Mouse (Mus musculus) forebrain, embryonic 11.5 days (tissue): Measurements from ENCODE around the gene Iqcb1. TPM values are rescaled to one million over a fixed set of nuclear protein-coding genes. Genes with fewer than 3 reads are reported as not detected.

Source experiments
- ATAC-seq: fragments of 200-750 bp; cut with Nextera tagmentation; replicated peaks from 2 replicates; pipeline ENCODE4 v1.8.0; 2017; ENCODE audit warnings: moderate TSS enrichment; ENCODE audit not compliant: low FRiP score
- DNase-seq: peaks from one replicate; pipeline ENCODE4 v3.0.0-alpha.2; 2017; ENCODE audit warnings: low spot score
- H3K27ac ChIP-seq: fragments of 300-500 bp; sonication (generic); 2 replicates; pipeline ENCODE4 v1.5.1; 2014; ENCODE audit warnings: low read depth, low read length
- H3K27me3 ChIP-seq: fragments of 300-500 bp; sonication (generic); 2 replicates; pipeline ENCODE4 v1.6.1; 2014; ENCODE audit warnings: mild to moderate bottlenecking, low read length, mixed read lengths; ENCODE audit not compliant: control insufficient read depth, insufficient read depth
- H3K36me3 ChIP-seq: fragments of 300-500 bp; sonication (generic); 2 replicates; pipeline ENCODE4 v1.6.1; 2014; ENCODE audit warnings: mild to moderate bottlenecking, low read length, moderate library complexity, mixed read lengths; ENCODE audit not compliant: control insufficient read depth, insufficient read depth
- H3K4me1 ChIP-seq: fragments of 300-500 bp; sonication (generic); replicated peaks from 2 replicates; pipeline ENCODE4 v1.6.1; 2014; ENCODE audit warnings: low read length, mixed read lengths; ENCODE audit not compliant: control insufficient read depth, insufficient read depth
- H3K4me2 ChIP-seq: fragments of 300-500 bp; sonication (generic); 2 replicates; pipeline ENCODE4 v1.6.1; 2014; ENCODE audit warnings: low read depth, mild to moderate bottlenecking, low read length, moderate library complexity, mixed read lengths; ENCODE audit not compliant: severe bottlenecking
- H3K4me3 ChIP-seq: fragments of 300-500 bp; sonication (generic); 2 replicates; pipeline ENCODE4 v1.5.1; 2014; ENCODE audit warnings: low read depth, low read length
- H3K9ac ChIP-seq: fragments of 300-500 bp; sonication (generic); 2 replicates; pipeline ENCODE4 v1.6.1; 2014; ENCODE audit warnings: low read length
- H3K9me3 ChIP-seq: fragments of 300-500 bp; sonication (generic); 2 replicates; pipeline ENCODE4 v1.6.1; 2016; ENCODE audit warnings: low read length, mixed read lengths; ENCODE audit not compliant: control insufficient read depth
- WGBS: fragments of 180-500 bp; shearing (Covaris S2); extraction: QIAGEN DNeasy Blood & Tissue Kit; methylation state at CpG from one replicate; pipeline ENCODE4 v1.1.7; 2014; 5-methylcytosine and 5-hydroxymethylcytosine counted together
- polyA plus RNA-seq: library from polyadenylated mRNA; unstranded; fragments of >200 nt; fragmentation: Nextera tagmentation; extraction: Ambion mirVana; gene quantifications from 2 replicates; pipeline ENCODE4 v1.2.1, GENCODE M21; 2014

Gene Iqcb1
- polyA plus RNA-seq, 1 experiment from 2014 or later, result 72.7 TPM

DNA sequence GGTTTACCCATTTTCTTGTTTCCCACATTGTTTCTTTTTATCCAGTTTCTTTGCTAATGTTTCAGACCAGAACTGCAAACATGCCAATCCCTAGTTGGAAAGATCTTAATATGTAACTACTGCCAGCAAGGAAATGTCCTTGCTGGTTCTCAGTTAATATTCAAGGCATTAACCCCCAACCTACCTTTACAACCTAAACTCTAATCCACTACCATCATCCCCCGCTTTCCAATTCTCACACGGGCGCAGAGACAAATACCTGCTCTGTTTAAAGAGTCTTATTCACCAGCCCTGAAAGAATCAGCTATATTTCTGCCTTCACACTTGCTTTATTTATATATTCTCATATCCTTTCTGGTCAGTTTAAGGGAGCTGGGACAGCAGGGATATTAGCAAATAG is 19.6 kb upstream of the Iqcb1 start:
- Histone ChIP-seq H3K9ac (no peak overlapping the region), H3K27ac (no peak overlapping the region), H3K9me3 (no peaks in the 10 kb centered on the region), H3K27me3 (no peaks in the 10 kb centered on the region), H3K36me3 (no peaks in the 10 kb centered on the region), H3K4me2 (no peak overlapping the region), H3K4me3 (no peak overlapping the region), H3K4me1 (no peaks in the 10 kb centered on the region)
- DNase-seq (no peak), ATAC-seq (no peak)
- 86% methylated on average over 3 of the region's 3 CpGs for WGBS

- 75% methylated on average over 3 of the region's 3 CpGs for WGBS
- H3K27ac ChIP-seq, result no peak overlapping the region
- H3K36me3 ChIP-seq, result no peaks in the 10 kb centered on the region
- H3K4me2 ChIP-seq, result no peak overlapping the region
- no peaks in the 10 kb centered on the region for H3K4me1 ChIP-seq
- no peak overlapping the region for H3K9ac ChIP-seq
- ATAC-seq, result no peak
- no peaks in the 10 kb centered on the region for H3K27me3 ChIP-seq
- no peak overlapping the region for H3K4me3 ChIP-seq
- no peaks in the 10 kb centered on the region for H3K9me3 ChIP-seq
- no peak for DNase-seq
Observed at GRCm38 (mm10) chr16:36813680-36814079, 14.5 kb upstream of the Iqcb1 start.

DNA sequence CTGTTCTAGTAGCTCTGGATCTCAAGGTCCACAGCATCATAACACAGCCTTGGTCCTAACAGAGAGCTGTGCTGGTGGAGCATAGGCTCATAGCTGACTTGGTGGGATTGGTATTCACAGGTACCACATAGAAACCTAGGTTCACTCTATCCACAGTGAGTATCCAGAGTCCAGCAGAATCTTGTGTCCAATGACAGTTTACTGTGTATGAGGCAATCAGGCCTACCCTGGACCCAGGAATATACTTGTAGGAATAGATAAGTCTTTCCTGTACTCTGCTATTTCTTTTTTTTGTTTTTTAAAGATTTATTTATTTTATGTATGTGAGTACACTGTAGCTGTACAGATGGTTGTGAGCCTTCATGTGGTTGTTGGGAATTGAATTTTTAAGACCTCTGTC is 11.3 kb upstream of the Iqcb1 start:
- DNase-seq, result no peak
- ATAC-seq, result 0 out of 2 replicates have a peak, but pooled peaks have one; percentile 7

DNA sequence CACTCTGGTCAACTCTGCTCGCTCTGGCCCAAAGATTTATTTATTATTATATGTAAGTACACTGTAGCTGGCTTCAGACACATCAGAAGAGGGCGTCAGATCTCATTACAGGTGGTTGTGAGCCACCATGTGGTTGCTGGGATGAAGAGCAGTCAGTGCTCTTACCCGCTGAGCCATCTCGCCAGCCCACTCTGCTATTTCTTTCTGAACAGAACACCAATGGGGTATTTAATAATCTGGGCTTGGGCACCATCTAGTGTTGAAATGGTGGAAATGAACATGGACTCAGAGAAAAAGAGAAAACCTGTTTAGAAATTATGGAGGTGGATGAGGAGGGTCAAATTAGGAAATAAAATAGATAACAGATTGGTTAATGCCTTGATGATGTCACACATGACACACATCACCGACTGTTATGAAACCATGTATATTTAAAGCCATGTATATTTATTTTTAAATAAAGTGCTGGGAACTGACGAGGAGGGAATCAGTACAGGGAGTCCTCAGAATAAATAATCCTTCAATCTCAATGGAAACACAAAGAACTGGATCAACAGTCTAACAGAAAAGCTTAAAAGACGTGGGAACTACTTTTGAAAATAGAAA is 10.8 kb upstream of the Iqcb1 start:
- no peaks in the 10 kb centered on the region for H3K36me3 ChIP-seq

More for the DNA sequence above, 11.3 kb upstream of the Iqcb1 start:
- no peak overlapping the region for H3K4me3 ChIP-seq
- H3K27me3 ChIP-seq, result no peaks in the 10 kb centered on the region
- H3K9me3 ChIP-seq, result no peaks in the 10 kb centered on the region
- no peaks in the 10 kb centered on the region for H3K36me3 ChIP-seq
- H3K4me1 ChIP-seq, result peaks cover 3% of the 10 kb centered on the region; the same call in 1 of the 2 replicates
- H3K9ac ChIP-seq, result no peak overlapping the region
- no peak overlapping the region for H3K4me2 ChIP-seq
- no peak overlapping the region for H3K27ac ChIP-seq

GRCm38 (mm10) chr16:36820016-36820415 is 8.2 kb upstream of the Iqcb1 start:
- Histone ChIP-seq H3K36me3 (no peaks in the 10 kb centered on the region), H3K27ac (no peak overlapping the region), H3K9me3 (no peaks in the 10 kb centered on the region), H3K9ac (no peak overlapping the region), H3K4me1 (peaks cover 3% of the 10 kb centered on the region; the same call in 1 of the 2 replicates), H3K4me3 (no peak overlapping the region), H3K4me2 (no peak overlapping the region), H3K27me3 (no peaks in the 10 kb centered on the region)
- DNase-seq, result no peak
- no peak for ATAC-seq
- 54% methylated on average over 6 of the region's 6 CpGs for WGBS

More for the DNA sequence above, 10.8 kb upstream of the Iqcb1 start:
- 18% methylated on average over 7 of the region's 7 CpGs for WGBS
- no peaks in the 10 kb centered on the region for H3K9me3 ChIP-seq
- ATAC-seq (peak; percentile 92), DNase-seq (peak; percentile 77)
- peaks cover 3% of the 10 kb centered on the region; the same call in 1 of the 2 replicates for H3K4me1 ChIP-seq
- no peak overlapping the region for H3K4me3 ChIP-seq
- H3K27me3 ChIP-seq, result no peaks in the 10 kb centered on the region
- H3K4me2 ChIP-seq, result no peak overlapping the region
- no peak overlapping the region for H3K27ac ChIP-seq
- no peak overlapping the region for H3K9ac ChIP-seq

GRCm38 (mm10) chr16:36820747-36821146 is 7.4 kb upstream of the Iqcb1 start:
- no peak overlapping the region for H3K4me2 ChIP-seq
- ATAC-seq (no peak), DNase-seq (no peak)
- WGBS, result 84% methylated on average over 3 of the region's 3 CpGs
- no peak overlapping the region for H3K27ac ChIP-seq
- no peaks in the 10 kb centered on the region for H3K27me3 ChIP-seq
- no peaks in the 10 kb centered on the region for H3K36me3 ChIP-seq
- no peaks in the 10 kb centered on the region for H3K9me3 ChIP-seq
- peaks cover 3% of the 10 kb centered on the region; the same call in 1 of the 2 replicates for H3K4me1 ChIP-seq
- no peak overlapping the region for H3K9ac ChIP-seq
- no peak overlapping the region for H3K4me3 ChIP-seq

DNA sequence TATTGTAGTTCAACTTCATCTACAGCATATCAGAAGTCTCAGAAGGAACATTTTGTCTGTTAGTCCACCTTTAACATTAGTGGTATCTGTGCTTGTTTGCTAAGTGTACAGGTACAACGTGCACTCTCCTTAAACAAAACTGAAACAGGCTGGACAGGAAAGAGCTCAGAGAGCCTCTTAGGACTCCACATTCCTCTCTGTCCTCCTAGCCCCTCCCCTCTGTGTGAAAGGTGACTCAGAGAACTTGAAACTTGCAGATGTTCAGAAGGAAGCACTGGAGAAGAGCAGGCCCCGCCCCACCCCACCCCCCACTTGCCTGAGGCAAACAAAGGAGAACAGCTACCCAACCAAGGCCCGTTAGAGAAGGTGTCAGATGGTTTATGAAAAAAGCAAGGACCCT is 6.7 kb upstream of the Iqcb1 start:
- Histone ChIP-seq H3K4me2 (no peak overlapping the region), H3K36me3 (no peaks in the 10 kb centered on the region), H3K9ac (no peak overlapping the region), H3K4me1 (peaks cover 3% of the 10 kb centered on the region; the same call in 1 of the 2 replicates), H3K4me3 (no peak overlapping the region), H3K27me3 (no peaks in the 10 kb centered on the region), H3K9me3 (no peaks in the 10 kb centered on the region), H3K27ac (no peak overlapping the region)
- no peak for ATAC-seq
- 6% methylated on average over 3 of the region's 3 CpGs for WGBS
- peak; percentile 52 for DNase-seq

DNA sequence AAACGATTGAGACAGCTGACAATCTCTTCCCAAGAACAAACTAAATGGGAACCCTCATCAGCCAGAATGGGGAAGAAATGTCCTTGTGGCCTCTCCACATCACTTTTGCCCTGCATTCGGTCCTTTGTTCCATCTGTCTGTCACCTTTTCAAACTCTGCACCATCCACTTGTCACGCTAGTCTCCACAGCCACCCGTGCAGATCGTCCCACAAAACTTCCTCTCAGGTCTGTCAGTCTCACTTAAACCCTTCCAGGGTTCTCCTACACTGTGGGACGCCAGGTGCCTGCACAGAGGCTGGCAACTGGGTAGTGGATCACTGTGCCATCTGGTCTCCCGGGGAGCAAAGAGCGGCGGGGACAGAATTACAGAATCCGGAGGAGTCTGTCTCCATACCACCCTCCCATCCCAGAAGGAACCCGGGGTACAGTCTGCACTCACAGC is 553 bp upstream of the Iqcb1 start:
- no peak overlapping the region for H3K27ac ChIP-seq
- H3K9me3 ChIP-seq, result no peaks in the 10 kb centered on the region
- no peak; the same call in 1 of the 2 replicates for ATAC-seq

DNA sequence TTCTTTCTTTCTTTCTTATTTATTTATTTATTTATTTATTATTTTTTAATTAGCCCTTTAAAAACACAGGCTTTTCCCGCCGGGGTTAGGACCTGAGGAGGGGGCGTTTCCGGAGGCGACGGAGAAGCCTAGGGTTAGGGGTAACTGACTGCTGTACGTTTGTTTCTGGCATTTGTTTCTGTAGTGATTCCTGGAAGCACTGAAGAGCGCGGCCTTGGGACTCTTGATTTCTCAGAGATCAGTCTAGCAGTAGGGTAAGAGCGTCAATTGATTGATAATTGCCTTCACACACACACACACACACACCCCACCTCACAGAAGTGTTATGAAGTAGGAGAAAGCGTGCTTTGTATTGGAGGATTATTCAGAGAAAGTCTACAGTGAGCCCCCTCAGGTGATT is 635 bp downstream of the Iqcb1 start:
- Histone ChIP-seq H3K4me1 (no peaks in the 10 kb centered on the region), H3K27ac (no peak overlapping the region), H3K9me3 (no peaks in the 10 kb centered on the region), H3K27me3 (no peaks in the 10 kb centered on the region), H3K9ac (peak overlapping the region; percentile 95), H3K36me3 (no peaks in the 10 kb centered on the region), H3K4me3 (peak overlapping the region; percentile 81), H3K4me2 (peak overlapping the region; percentile 78)
- DNase-seq, result peak; percentile 53
- 4% methylated on average over 11 of the region's 11 CpGs for WGBS
- ATAC-seq, result peak; percentile 57

More for the DNA sequence above, 553 bp upstream of the Iqcb1 start:
- 3% methylated on average over 11 of the region's 11 CpGs for WGBS
- DNase-seq, result no peak
- no peaks in the 10 kb centered on the region for H3K4me1 ChIP-seq
- H3K9ac ChIP-seq, result peak overlapping the region; percentile 25
- peak overlapping the region; percentile 81 for H3K4me3 ChIP-seq
- no peaks in the 10 kb centered on the region for H3K27me3 ChIP-seq
- H3K36me3 ChIP-seq, result no peaks in the 10 kb centered on the region
- peak overlapping the region; percentile 78 for H3K4me2 ChIP-seq
